Mouse (Mus musculus) kidney, embryonic 14.5 days (tissue): ENCODE results near the gene Rims4. TPM values are rescaled to one million over a fixed set of nuclear protein-coding genes. Genes with fewer than 3 reads are reported as not detected.

Source experiments
- ATAC-seq: fragments of 200-750 bp; cut with Nextera tagmentation; 2 replicates; pipeline ENCODE4 v1.8.0; 2017; ENCODE audit warnings: moderate number of reproducible peaks, mild to moderate bottlenecking, moderate TSS enrichment, moderate library complexity; ENCODE audit not compliant: low FRiP score, low TSS enrichment
- H3K27ac ChIP-seq: fragments of 300-500 bp; sonication (generic); 2 replicates; pipeline ENCODE4 v1.5.1; 2014; ENCODE audit warnings: low read depth, mild to moderate bottlenecking, low read length, moderate library complexity, mixed read lengths
- H3K27me3 ChIP-seq: fragments of 300-500 bp; sonication (generic); 2 replicates; pipeline ENCODE4 v1.6.1; 2014; ENCODE audit warnings: mild to moderate bottlenecking, low read length; ENCODE audit not compliant: control insufficient read depth, insufficient read depth
- H3K36me3 ChIP-seq: fragments of 300-500 bp; sonication (generic); 2 replicates; pipeline ENCODE4 v1.6.1; 2014; ENCODE audit warnings: low read length, mixed read lengths; ENCODE audit not compliant: control insufficient read depth, insufficient read depth
- H3K4me1 ChIP-seq: fragments of 300-500 bp; sonication (generic); 2 replicates; pipeline ENCODE4 v1.6.1; 2014; ENCODE audit warnings: low read length, mixed read lengths; ENCODE audit not compliant: control insufficient read depth, insufficient read depth
- H3K4me2 ChIP-seq: fragments of 300-500 bp; sonication (generic); replicated peaks from 2 replicates; pipeline ENCODE4 v1.6.1; 2014; ENCODE audit warnings: low read depth, mild to moderate bottlenecking, low read length
- H3K4me3 ChIP-seq: fragments of 300-500 bp; sonication (generic); 2 replicates; pipeline ENCODE4 v1.5.1; 2014; ENCODE audit warnings: mild to moderate bottlenecking, low read length
- H3K9ac ChIP-seq: fragments of 300-500 bp; sonication (generic); 2 replicates; pipeline ENCODE4 v1.6.1; 2014; ENCODE audit warnings: low read depth, mild to moderate bottlenecking, low read length, moderate library complexity
- H3K9me3 ChIP-seq: fragments of 300-500 bp; sonication (generic); 2 replicates; pipeline ENCODE4 v1.6.1; 2016; ENCODE audit warnings: low read length; ENCODE audit not compliant: control insufficient read depth
- WGBS: fragments of 180-500 bp; shearing (Covaris S2); extraction: QIAGEN DNeasy Blood & Tissue Kit; methylation state at CpG from one replicate; pipeline ENCODE4 v1.1.7; 2014; 5-methylcytosine and 5-hydroxymethylcytosine counted together
- polyA plus RNA-seq: library from polyadenylated mRNA; unstranded; fragments of >200 nt; fragmentation: Nextera tagmentation; extraction: Ambion mirVana; gene quantifications from 2 replicates; pipeline ENCODE4 v1.2.1, GENCODE M21; 2014

Gene Rims4
- polyA plus RNA-seq, 1 experiment from 2014 or later: 0.70 TPM

GRCm38 (mm10) chr2:163889411-163889810, 29.1 kb downstream of the Rims4 start:
- H3K27ac ChIP-seq: no peak overlapping the region
- H3K9ac ChIP-seq: no peak overlapping the region
- no peaks in the 10 kb centered on the region for H3K36me3 ChIP-seq
- no peaks in the 10 kb centered on the region for H3K9me3 ChIP-seq
- ATAC-seq: no peak
- no peaks in the 10 kb centered on the region for H3K27me3 ChIP-seq
- no peak overlapping the region for H3K4me2 ChIP-seq
- WGBS: 30% methylated on average over 6 of the region's 6 CpGs
- H3K4me1 ChIP-seq: no peaks in the 10 kb centered on the region
- no peak overlapping the region for H3K4me3 ChIP-seq

GRCm38 (mm10) chr2:163882859-163883652, 35.4 kb downstream of the Rims4 start:
- Histone ChIP-seq H3K9ac (no peak overlapping the region), H3K36me3 (no peaks in the 10 kb centered on the region), H3K4me2 (no peak overlapping the region), H3K27me3 (no peaks in the 10 kb centered on the region), H3K9me3 (no peaks in the 10 kb centered on the region), H3K27ac (no peak overlapping the region), H3K4me1 (no peaks in the 10 kb centered on the region), H3K4me3 (no peak overlapping the region)
- no peak for ATAC-seq
- WGBS: 68% methylated on average over 17 of the region's 17 CpGs

- ATAC-seq: no peak
- Histone ChIP-seq H3K4me3 (no peak overlapping the region), H3K9me3 (no peaks in the 10 kb centered on the region), H3K4me1 (no peaks in the 10 kb centered on the region), H3K27me3 (no peaks in the 10 kb centered on the region), H3K4me2 (no peak overlapping the region), H3K36me3 (no peaks in the 10 kb centered on the region), H3K9ac (no peak overlapping the region), H3K27ac (no peak overlapping the region)
- 83% methylated on average over 6 of the region's 6 CpGs for WGBS
These were observed 37.6 kb downstream of the Rims4 start for GRCm38 (mm10) chr2:163880891-163881290.

DNA sequence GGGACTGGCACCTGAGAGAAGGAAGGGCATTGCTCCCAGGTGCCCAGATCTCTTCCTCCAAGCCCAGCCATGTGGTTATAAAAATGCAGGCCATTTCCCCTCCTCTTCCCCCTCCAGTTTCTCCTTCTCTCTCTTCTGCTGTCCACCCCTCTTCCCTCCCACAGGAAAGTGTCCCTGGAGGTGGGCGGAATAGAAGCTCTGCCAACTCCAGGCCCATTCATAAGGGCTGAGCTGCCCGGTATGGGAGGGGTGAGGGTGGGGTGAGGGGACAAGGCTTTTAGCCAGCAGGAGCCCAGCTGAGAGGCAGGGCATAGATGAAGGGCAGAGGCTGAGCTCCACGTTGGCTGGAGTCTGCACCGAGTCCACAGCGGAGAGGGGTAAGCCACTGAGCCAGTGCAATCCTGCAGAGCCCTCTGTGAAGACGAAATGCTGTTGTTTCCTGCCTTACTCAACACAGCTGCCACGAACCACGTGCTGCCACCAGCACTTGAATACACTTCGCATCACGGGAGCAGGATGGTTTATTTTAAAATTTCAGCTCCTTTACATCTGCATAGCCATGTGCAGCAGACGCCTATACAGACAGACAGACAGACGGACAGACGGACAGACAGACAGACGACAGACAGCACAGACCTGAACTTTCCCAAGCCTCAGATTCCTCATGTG, 41.5 kb downstream of the Rims4 start:
- H3K27ac ChIP-seq: no peak overlapping the region
- 79% methylated on average over 14 of the region's 14 CpGs for WGBS
- no peaks in the 10 kb centered on the region for H3K4me1 ChIP-seq
- no peaks in the 10 kb centered on the region for H3K36me3 ChIP-seq
- no peaks in the 10 kb centered on the region for H3K9me3 ChIP-seq
- no peak overlapping the region for H3K9ac ChIP-seq
- H3K4me3 ChIP-seq: no peak overlapping the region
- H3K27me3 ChIP-seq: no peaks in the 10 kb centered on the region
- H3K4me2 ChIP-seq: no peak overlapping the region
- no peak for ATAC-seq

GRCm38 (mm10) chr2:163875484-163875883, 43.0 kb downstream of the Rims4 start:
- Histone ChIP-seq H3K36me3 (no peaks in the 10 kb centered on the region), H3K4me3 (no peak overlapping the region), H3K27me3 (no peaks in the 10 kb centered on the region), H3K4me1 (no peaks in the 10 kb centered on the region), H3K9ac (no peak overlapping the region), H3K9me3 (no peaks in the 10 kb centered on the region), H3K4me2 (no peak overlapping the region), H3K27ac (no peak overlapping the region)
- 76% methylated on average over 7 of the region's 7 CpGs for WGBS
- ATAC-seq: no peak

DNA sequence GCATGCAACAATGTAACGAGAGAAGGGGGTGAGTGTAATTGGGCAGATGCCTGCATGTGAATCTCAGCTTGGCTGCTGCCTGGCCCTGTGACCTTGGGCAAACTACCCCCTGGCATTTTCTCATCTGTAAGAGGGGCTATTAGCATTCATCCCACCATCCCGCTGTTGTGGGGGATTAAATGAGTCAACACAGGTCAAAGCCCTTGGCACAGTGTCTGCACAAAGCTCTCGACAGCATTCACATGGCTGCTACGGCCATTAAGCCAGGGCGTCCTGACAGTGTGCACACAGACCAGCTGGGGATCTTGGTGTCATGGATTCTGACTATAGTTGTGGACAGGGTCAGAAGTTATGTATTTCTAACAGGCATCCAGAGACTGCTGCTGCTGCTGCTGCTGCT, 43.6 kb downstream of the Rims4 start:
- Histone ChIP-seq H3K27me3 (no peaks in the 10 kb centered on the region), H3K4me3 (no peak overlapping the region), H3K36me3 (no peaks in the 10 kb centered on the region), H3K4me2 (no peak overlapping the region), H3K9me3 (no peaks in the 10 kb centered on the region), H3K27ac (no peak overlapping the region), H3K4me1 (no peaks in the 10 kb centered on the region), H3K9ac (no peak overlapping the region)
- 44% methylated on average over 5 of the region's 5 CpGs for WGBS
- no peak for ATAC-seq

- Histone ChIP-seq H3K9ac (no peak overlapping the region), H3K27me3 (no peaks in the 10 kb centered on the region), H3K36me3 (no peaks in the 10 kb centered on the region), H3K4me2 (no peak overlapping the region), H3K27ac (no peak overlapping the region), H3K9me3 (no peaks in the 10 kb centered on the region), H3K4me1 (no peaks in the 10 kb centered on the region), H3K4me3 (no peak overlapping the region)
- 55% methylated on average over 3 of the region's 3 CpGs for WGBS
- ATAC-seq: no peak
These were observed 46.6 kb downstream of the Rims4 start for GRCm38 (mm10) chr2:163871906-163872305.

- Histone ChIP-seq H3K9me3 (no peaks in the 10 kb centered on the region), H3K27ac (no peak overlapping the region), H3K4me2 (no peak overlapping the region), H3K36me3 (no peaks in the 10 kb centered on the region), H3K9ac (no peak overlapping the region), H3K27me3 (no peaks in the 10 kb centered on the region), H3K4me3 (no peak overlapping the region), H3K4me1 (no peaks in the 10 kb centered on the region)
- no peak for ATAC-seq
- 86% methylated on average over 4 of the region's 4 CpGs for WGBS
These were observed 47.2 kb downstream of the Rims4 start for GRCm38 (mm10) chr2:163871266-163871665.

DNA sequence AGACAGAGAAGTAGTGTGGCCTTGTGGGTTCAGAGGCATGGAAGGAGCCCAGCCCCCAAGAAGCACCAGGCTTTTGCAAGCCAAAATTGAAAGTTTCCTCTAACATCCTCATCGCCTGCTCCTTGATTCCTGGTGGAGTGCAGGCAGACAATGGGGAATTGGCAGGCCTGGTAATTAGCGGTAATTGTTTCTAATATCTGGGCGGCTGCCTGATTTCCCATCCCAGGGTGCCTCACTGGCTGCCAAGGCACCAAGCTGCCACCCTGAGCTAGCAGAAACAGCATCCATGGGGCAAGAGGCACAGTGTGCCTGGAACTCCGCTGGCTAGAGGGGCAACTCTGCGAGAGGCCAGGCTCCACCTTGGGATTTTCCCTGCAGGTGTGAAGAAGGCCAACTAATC, 48.7 kb downstream of the Rims4 start:
- ATAC-seq: no peak
- no peak overlapping the region for H3K27ac ChIP-seq
- no peak overlapping the region for H3K4me3 ChIP-seq
- no peaks in the 10 kb centered on the region for H3K9me3 ChIP-seq
- H3K36me3 ChIP-seq: no peaks in the 10 kb centered on the region
- H3K27me3 ChIP-seq: no peaks in the 10 kb centered on the region
- 61% methylated on average over 5 of the region's 5 CpGs for WGBS
- H3K4me2 ChIP-seq: no peak overlapping the region
- no peaks in the 10 kb centered on the region for H3K4me1 ChIP-seq
- H3K9ac ChIP-seq: no peak overlapping the region
